Mouse (Mus musculus) lung, postnatal 0 days (tissue): ENCODE data around the gene Ddi1.

Experiments used
- CTCF ChIP-seq: IDR thresholded peaks from 2 replicates; pipeline ENCODE4 v1.5.1; 2016; ENCODE audit warnings: antibody characterized with exemption, mild to moderate bottlenecking
- EP300 ChIP-seq: IDR thresholded peaks from 2 replicates; pipeline ENCODE4 v1.6.1; 2016; ENCODE audit warnings: antibody characterized with exemption, mild to moderate bottlenecking, control low read depth

DNA sequence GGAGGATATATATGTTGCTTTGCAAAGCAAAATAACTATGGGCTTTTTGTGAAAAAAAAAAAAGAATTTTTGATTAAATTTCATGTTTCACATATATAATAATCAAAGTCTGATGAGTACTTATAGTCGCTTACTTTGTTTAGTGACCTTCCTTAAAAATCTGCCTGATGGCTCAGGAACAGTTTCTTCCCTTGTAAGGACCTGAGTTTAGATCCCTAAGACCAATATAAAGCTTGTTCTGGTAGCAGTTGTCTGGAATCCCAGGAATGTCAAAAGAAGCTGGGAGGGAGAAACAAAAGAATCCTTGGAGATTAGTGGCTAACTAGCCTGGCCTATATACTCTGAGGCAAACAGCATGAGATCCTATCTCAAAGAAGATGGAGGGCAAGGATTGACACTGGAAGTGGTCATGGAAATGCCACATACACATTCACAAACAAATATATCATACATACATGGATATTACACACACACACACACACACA, at the start of gene Ddi1:
- no peak for TF ChIP-seq CTCF
- TF ChIP-seq EP300: no peak
